Mouse (Mus musculus) layer of hippocampus, adult 2 months (tissue): ENCODE measurements at regions not wholly inside any gene's neighbourhood (a gene's known extent, or its start where the extent isn't known, plus 50 kb on each side); places are given as distances from the start of the nearest gene placed in this dataset.
A peak's percentile ranks its signal among the peaks of the same experiment; 100 is the strongest.

Experiments
- DNase-seq, 2 experiments: peaks; one replicate each; pipeline ENCODE4 v3.0.0; 2022; ENCODE audit warnings: low spot score in 2 of 2
- H3K27ac ChIP-seq: fragments of 200-600 bp; 2 replicates; pipeline ENCODE4 v1.8.1; 2022
- H3K4me3 ChIP-seq: fragments of 200-600 bp; 2 replicates; pipeline ENCODE4 v1.8.1; 2022; ENCODE audit warnings: mild to moderate bottlenecking
- CTCF ChIP-seq: fragments of 200-600 bp; conservative IDR thresholded peaks from 2 replicates; pipeline ENCODE4 v1.8.1; 2022; ENCODE audit warnings: antibody characterized with exemption, mild to moderate bottlenecking, moderate library complexity

- no peak for DNase-seq
- H3K27ac ChIP-seq = no peak overlapping the region
- H3K4me3 ChIP-seq = no peak overlapping the region
- no peak for TF ChIP-seq CTCF
Observed at GRCm38 (mm10) chr17:48775479-48775878, 156.7 kb upstream of the Lrfn2 start.

DNA sequence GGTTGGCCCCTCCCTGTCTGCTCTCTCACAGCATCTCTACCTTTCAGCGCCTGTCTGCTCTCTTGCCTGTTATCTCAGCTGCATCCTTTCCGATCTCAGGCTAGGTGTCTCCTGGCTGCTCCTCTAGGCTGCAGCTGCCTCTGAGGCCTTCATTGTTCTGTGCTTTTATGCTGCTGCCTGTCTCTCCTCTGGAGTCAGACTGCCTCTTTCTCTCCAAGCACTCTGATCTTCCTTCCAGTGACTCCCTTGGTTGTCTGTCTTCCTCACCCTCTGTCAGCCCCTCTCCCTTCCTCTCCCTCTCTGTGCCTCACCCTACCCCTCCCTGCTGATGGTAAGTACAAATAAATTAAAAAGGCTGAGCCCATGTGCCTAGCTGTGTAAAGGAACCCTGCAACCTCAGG, 155.7 kb upstream of the Lrfn2 start:
- DNase-seq = no peak
- Histone ChIP-seq H3K27ac (no peak overlapping the region), H3K4me3 (no peak overlapping the region)
- TF ChIP-seq CTCF = no peak

GRCm38 (mm10) chr17:48780217-48780616, 152.0 kb upstream of the Lrfn2 start:
- no peak for DNase-seq
- no peak for TF ChIP-seq CTCF
- Histone ChIP-seq H3K27ac (no peak overlapping the region), H3K4me3 (no peak overlapping the region)

DNA sequence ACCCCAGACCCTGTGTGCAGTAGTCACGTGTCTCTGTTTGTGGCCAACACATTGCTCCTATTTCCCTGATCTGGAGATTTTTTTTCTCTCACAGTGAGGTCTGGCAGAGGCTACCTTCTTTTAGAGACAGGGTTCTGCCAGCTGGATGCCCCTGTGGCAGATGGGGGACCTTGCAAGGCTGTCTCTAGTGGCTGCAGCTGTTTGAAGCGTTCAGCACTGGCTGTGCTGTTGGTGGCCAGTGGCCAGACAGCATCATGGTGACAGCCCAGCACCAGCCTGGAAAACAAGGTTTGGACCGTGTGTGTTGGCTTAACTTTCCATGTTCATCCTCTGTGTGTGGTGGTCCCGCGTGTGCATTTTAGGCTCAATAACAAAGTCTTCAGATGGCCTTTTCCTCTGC, 147.8 kb upstream of the Lrfn2 start:
- Histone ChIP-seq H3K27ac (no peak overlapping the region), H3K4me3 (no peak overlapping the region)
- no peak for TF ChIP-seq CTCF
- DNase-seq = no peak

- Histone ChIP-seq H3K27ac (no peak overlapping the region), H3K4me3 (no peak overlapping the region)
- DNase-seq = no peak
- no peak for TF ChIP-seq CTCF
Observed at GRCm38 (mm10) chr17:48786501-48786900, 145.7 kb upstream of the Lrfn2 start.

- DNase-seq = peak in 1 of 2 experiments; percentile 55
- no peak for TF ChIP-seq CTCF
- H3K4me3 ChIP-seq = no peak overlapping the region
- no peak overlapping the region for H3K27ac ChIP-seq
Observed at GRCm38 (mm10) chr17:48789846-48790245, 142.3 kb upstream of the Lrfn2 start.

GRCm38 (mm10) chr17:48790526-48790925, 141.7 kb upstream of the Lrfn2 start:
- no peak for TF ChIP-seq CTCF
- no peak for DNase-seq
- Histone ChIP-seq H3K4me3 (no peak overlapping the region), H3K27ac (no peak overlapping the region)

- Histone ChIP-seq H3K4me3 (no peak overlapping the region), H3K27ac (no peak overlapping the region)
- TF ChIP-seq CTCF = no peak
- no peak for DNase-seq
Observed at GRCm38 (mm10) chr17:48792954-48793353, 139.2 kb upstream of the Lrfn2 start.

GRCm38 (mm10) chr17:48795773-48796172, 136.4 kb upstream of the Lrfn2 start:
- no peak for TF ChIP-seq CTCF
- Histone ChIP-seq H3K27ac (no peak overlapping the region), H3K4me3 (no peak overlapping the region)
- DNase-seq = no peak

DNA sequence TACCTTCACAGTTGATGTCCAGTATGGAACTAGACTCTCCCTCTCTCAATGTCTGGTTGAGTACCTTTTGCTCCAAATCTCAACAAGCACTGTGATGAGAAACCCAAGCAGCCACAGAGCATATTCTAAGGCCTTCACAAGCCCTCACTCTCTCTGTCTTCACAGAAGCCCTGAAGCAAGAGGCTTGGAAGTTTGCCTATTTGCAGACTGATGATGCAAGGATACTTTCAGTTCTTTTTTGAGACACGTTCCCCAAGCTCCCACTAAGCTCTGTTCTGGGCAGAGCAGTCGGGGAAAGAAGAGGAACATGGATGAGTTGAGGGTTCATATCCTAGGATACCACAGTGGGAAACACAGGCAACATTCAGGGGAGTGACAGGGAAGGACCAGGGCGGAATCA, 134.0 kb upstream of the Lrfn2 start:
- no peak for DNase-seq
- TF ChIP-seq CTCF = no peak
- no peak overlapping the region for H3K27ac ChIP-seq
- H3K4me3 ChIP-seq = no peak overlapping the region

DNA sequence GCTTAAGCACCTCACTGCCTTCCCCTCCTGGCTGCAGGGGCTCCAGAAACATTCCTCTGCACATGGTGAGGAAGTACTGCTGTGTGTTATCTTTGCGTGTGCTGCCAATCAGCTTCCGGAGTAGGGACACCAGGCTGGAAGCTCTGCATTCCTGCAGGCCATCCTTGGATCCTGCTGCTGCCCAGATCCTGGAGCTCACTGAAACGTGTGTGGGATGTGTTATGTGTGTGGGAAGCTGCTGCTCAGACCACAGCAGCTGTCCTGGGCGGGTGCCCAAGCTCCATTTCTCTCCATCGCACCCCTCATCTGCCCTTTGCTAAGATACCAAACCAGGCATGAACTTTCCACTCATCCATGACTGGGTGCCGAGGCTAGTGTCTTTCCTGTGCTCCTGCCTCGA, 129.5 kb upstream of the Lrfn2 start:
- DNase-seq = no peak
- no peak overlapping the region for H3K27ac ChIP-seq
- no peak for TF ChIP-seq CTCF
- no peak overlapping the region for H3K4me3 ChIP-seq

DNA sequence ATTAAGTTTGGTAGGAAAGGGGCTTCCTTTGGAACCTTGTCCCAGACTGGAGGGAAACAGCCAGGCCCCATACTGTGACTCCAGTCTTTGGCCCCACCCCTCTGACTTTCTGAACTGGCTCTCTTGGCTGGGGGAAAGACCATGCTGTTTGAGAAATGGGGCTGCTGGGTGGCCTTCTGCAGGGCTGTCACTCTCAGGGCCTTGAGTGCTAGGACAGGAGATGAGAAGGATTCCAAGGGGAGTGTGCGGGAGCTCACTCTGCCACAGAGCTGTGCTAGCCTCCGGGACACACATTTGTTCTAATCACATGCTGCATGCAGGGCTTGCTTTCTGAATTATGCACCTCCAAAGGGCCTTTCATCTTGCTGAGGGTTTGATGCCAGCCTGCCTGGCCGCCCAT, 124.3 kb upstream of the Lrfn2 start:
- no peak overlapping the region for H3K4me3 ChIP-seq
- no peak overlapping the region for H3K27ac ChIP-seq
- no peak for TF ChIP-seq CTCF
- no peak for DNase-seq

DNA sequence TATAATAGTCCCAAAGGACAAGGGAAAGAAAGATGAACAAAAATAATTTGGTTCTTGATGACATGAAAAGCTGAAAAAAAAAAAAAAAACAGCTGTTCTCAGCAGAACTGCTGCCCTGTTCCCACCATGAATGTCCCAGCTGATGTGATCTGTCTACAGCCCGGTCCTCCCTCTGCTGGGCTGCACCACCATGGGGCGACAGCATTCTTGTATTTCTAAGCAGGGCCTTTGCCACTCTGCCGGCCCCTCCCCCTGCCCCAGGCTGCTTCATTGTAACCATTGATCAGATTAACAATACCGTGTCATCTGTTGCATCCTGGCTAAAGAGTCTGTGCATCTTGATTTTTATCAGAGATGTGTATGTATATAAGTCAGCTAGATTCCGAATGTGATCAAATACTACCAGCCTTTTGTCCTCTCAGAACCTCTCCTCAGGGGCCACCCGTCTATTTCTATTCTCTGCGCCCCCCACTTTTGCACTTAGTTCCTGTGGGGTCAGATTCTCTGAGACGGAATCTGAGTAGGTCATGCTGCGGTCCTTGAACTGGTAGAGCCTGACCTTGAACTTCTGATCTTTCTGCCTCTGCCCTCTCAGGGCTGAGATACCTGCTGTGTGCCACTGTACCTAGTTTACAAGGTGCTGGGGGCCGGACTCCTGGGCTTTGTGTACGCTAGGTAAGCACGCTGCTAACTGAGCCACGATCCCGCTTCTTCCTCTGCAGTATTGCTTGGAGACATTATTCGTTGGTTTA, 117.2 kb upstream of the Lrfn2 start:
- DNase-seq = no peak
- H3K27ac ChIP-seq = no peak overlapping the region
- no peak overlapping the region for H3K4me3 ChIP-seq
- no peak for TF ChIP-seq CTCF

DNA sequence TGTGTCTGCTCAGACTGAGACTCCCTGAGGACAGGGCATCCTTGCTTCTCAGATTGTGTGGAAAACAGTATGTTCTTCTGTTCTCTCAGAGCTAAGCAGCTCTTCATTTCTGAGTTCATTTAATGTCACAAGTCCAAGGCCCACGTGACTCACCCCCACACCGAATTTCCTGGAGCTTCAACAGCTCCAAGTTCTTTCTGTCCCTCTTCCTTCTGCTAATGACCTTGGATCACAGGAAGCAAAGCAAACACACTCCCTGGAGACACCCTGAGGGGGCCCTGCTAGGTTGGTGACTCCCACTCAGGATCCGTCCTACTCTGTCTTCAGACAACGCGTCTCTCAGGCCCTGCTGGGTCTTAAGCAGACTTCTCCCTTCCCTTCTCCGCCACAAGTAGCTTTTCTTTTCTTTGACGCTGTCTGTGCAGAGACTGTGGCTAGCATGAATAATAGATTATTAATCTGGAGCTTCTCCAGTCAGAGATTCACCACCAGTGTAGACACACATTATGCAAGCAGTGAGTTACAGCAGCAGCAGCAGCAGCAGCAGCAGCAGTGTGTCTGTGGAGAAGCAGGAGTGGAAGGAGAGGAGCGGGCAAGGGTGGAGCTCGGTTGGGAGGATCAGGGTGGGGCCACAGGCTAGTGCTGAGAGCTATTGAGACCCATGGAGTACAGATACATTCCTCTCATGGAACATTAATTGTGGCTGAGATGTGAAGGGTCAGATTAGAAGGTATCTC, 115.4 kb upstream of the Lrfn2 start:
- Histone ChIP-seq H3K4me3 (no peak overlapping the region), H3K27ac (0 out of 2 replicates have a peak overlapping the region, but pooled peaks have one; percentile 32)
- no peak for DNase-seq
- no peak for TF ChIP-seq CTCF
